Mouse (Mus musculus) liver, embryonic 14.5 days (tissue): ENCODE results near the gene Fam98b.

Experiments
- CTCF ChIP-seq: IDR thresholded peaks from 2 replicates; pipeline ENCODE4 v1.5.1; 2016; ENCODE audit warnings: antibody characterized with exemption, low read depth, control low read depth
- EP300 ChIP-seq: IDR thresholded peaks from 2 replicates; pipeline ENCODE4 v1.6.1; 2016; ENCODE audit warnings: antibody characterized with exemption, low read depth

DNA sequence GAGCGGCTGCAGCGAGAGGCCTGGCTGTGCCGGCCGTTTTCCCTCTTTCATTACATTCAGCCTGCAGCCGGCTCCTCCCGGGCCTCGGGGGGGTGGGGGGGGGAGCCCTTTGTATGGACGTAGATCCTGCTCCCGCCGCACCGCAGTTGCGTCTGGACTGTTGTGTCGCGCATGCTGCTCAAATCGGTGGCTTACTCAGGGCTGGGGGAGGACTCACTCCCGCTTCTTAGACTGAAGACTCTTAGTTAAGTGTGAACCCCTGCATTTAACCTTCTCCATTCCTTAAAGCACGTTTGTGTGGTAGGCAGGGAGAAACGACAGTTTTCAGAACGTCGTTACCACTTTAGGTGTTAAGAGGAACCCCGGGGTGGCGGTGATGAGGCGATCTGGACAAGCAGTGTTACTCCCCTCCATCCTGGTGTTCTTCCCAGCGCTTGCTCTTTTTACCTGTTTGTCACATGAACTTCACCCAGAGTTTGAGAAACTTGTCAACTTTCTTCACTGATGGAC lies 517 bp downstream of the Fam98b start:
- TF ChIP-seq EP300: no peak
- TF ChIP-seq CTCF: no peak
